Mouse (Mus musculus): ENCODE results near the gene Mpzl2. TPM values are rescaled to one million over a fixed set of nuclear protein-coding genes. Genes with fewer than 3 reads are reported as not detected.

Mpzl2 gene
- 1 to 10 TPM in 1 of 2 experiments, under 1 TPM in 1; 0.81 to 1.0 TPM for total RNA-seq (2021)

DNA sequence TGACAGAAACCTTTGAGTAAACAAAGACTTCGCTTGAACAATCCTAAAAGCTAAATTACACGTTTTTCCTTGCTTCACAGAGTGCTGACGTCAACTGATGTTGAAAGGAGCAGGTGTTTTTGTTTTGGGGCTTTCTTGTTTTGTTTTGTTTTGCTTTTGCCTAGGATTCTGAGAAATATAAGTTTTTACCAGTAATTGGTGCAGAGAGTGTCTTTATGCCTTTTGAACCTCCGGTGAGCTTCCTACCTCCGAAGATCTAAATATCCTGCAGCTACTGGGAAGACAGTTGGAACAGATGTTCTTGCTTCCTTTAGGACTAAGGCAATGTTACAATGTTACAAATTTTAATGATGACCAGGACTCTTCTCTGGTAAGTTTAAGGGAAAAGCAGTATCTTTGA lies at the start of gene Mpzl2:
TSS of gene Mpzl2 (plus strand) at position 301 of the 400 bp plus-strand sequence.
- no peak for DNase-seq (ENCODE audit: low spot score)
- intact Hi-C loops (cut with DNase I), result no loop called here

DNA sequence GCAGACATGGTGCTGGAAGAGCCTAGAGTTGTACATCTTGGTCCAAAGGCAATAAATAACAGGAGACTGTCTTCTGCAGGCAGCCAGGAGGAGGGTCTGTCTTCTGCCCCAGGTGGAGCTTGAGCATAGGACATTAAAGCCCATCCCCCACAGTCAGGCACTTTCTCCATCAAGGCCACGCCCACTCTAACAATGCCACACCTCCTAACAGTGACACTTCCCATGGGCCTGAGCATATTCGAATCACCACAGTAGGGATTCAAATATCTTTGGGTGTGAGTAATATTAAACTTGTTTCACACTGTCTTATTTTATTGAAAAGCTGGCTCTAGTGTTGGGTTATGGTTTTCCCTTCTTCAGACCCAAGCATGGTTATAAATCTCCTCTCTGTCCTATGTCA lies 47.8 kb upstream of the Mpzl2 start:
- intact Hi-C loops (cut with DNase I), result no loop called here
- DNase-seq (ENCODE audit: low spot score), result no peak

DNA sequence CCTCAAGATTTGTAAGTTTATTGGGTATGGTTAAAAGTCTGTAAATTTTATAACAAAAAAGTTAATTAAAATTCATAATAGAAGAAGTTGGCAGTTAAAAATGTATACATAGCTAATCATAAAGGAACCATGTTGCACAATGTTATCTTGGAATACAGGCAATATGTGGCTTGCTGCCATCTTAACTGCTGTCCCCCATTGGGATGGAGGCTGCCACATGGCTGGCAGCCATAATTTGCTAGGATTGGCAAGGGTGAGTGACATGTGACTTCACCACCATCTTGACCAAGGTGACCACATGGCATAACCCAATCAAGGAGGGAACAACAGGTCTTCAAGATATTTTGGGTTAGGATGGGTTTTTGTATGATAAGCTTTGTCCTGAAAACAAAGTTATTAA lies 47.3 kb upstream of the Mpzl2 start:
- DNase-seq (ENCODE audit: low spot score), result no peak
- intact Hi-C loops (cut with DNase I), result no loop called here

DNA sequence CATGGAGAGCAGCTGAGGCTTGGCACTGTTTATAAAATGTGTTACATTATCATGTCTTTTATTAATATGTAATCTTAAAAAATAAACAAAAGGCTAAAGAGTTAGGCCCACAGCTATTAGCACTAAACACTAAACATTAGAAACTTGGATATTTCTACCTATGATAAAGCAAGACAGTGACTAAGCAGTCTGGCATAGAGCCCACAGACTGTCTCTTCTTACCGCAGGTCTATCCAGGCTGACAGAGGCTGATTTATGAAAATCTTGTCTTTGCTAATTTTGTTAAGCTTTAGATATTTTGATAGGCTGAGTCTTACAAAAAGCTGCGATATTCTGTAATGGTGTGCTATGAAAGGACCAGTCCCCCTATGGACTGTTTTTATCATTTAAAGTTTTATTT lies 46.3 kb upstream of the Mpzl2 start:
- intact Hi-C loops (cut with DNase I), result no loop called here
- DNase-seq (ENCODE audit: low spot score), result no peak

DNA sequence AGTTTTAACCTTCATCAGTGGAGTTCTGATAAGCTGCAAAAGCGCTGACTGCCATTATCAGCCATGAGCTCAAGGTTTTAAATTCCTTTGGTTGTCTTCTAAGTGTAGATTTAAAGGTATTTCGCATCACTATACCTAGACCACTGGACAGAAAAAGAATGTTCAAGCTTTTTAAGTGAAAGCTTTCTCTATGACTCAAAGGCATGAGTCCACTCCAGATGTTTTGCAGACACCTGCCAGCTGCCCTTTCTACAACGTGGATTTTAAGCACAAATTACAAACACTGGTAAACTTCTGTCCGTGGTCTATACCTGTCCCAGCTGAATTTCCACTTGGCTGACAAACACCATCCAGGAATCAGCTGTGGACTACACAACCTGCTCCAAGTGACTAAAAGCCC lies 44.6 kb upstream of the Mpzl2 start:
- no peak for DNase-seq (ENCODE audit: low spot score)
- intact Hi-C loops (cut with DNase I), result no loop called here

DNA sequence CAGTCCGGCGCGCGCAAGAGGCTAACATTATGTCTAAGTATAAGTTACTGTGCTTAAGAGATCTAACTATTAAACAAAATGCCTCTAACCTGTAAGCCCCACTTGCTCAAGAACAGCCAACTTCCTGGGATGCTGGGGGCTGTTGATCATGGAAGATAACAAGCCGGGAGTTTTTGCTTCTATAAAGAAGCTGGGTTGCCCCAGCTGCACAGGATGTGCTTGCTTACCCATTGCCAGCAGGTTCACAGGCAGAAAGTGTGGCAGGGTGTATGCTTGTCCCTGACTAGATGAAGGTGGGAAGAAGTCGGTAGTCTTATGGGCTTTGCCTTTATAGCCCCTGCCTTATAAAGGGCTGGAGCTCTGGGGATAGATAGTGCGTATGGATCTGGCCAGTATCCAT lies 43.0 kb upstream of the Mpzl2 start:
- intact Hi-C loops (cut with DNase I), result no loop called here
- DNase-seq (ENCODE audit: low spot score), result no peak

DNA sequence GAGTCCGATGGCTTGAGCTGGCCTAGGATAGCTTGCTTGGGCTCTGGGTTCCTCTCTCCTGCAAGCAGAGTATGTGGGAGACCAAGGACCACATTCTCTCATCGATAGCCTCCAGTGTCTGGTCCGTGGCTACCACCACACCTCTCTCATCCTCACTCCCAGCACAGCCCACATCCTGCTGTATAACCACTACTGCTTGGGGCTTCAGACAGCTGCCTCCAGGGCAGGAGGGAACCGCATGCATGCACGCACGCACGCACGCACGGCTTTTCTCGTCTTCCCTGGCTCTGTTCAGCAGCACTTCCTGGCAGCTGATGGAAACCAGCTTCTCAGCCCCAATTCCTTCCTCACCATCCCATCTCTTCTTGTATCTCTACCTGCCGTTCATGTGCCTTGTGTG lies 41.5 kb upstream of the Mpzl2 start:
- no peak for DNase-seq (ENCODE audit: low spot score)
- intact Hi-C loops (cut with DNase I), result no loop called here

DNA sequence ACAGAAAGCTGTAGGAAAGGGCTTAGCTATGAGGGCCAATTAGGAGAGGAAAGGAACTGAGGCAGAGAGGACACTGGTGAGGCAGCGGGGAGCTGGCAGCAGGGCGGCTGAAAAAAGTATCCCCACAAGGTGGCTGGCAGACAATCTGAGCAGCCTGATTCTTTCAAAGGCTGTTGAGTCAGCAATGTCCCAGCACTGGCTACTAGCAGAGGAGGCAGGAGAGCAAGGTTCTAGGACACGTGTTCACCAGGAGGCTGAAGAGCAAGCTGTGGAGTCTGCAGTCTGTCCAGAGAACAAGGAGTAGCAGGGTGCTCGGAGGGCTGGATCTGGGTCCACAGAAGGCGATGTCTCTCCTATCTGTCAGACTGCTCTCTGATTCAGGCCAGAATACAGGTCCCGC lies 40.4 kb upstream of the Mpzl2 start:
- intact Hi-C loops (cut with DNase I), result no loop called here
- DNase-seq (ENCODE audit: low spot score), result no peak

DNA sequence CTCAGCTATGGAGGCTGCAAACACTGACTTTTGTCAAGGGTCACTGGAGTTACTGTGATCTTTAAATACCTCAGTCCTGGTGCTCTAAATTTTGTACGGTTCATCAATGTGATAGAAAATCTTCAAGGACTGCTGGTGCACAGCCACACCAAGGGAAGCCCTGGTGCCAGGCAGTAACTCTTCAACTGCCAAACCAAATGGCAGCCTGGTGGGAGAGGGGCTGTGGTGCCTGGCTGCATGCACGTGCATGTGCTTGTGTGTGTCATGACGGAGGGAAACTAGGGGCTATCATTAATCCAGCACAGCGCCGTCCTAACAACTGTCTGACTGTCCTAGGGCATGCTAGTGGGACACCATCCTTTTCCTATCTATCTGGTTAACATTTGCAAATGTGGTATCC lies 39.8 kb upstream of the Mpzl2 start:
- no peak for DNase-seq (ENCODE audit: low spot score)
- intact Hi-C loops (cut with DNase I), result no loop called here

DNA sequence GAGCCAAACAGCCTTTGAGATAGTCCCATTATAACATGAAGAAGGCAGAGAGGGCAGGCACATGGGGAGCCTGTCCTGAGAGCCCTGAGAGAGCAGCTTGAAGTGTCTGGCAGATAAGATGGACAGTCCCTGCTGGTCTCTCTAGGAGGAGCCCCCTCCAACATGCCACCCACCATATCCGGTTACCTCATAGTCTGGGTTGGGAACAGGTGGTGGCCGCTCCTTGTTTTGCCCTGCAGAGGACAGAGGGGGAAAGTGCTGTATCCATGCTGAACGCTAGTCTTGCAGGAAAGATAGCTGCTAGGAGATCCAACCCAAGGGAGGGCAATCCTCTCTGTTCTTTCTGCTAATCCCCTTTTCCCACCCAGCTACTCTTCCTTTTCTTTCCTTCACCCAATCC lies 39.4 kb upstream of the Mpzl2 start:
- DNase-seq (ENCODE audit: low spot score), result no peak
- intact Hi-C loops (cut with DNase I), result no loop called here

DNA sequence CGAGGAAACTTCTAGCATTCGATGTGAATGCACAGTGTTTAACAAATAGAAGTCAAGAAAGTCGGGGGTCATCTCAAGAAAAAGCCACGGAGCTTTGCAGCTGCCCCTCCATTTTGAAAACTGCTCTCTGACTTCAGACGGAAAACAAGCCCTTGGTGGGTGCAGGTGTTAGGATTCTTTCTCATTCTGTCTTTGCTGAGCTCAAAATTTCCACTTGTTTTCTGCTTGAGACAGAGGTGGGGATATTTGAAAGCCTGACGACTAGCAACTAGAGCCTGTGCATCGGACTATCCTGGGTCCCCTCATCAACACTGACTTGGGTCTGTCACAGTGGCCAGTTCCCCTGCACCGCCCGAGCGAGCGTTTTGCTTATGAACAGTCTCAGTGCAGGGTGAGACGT lies 32.2 kb upstream of the Mpzl2 start:
- intact Hi-C loops (cut with DNase I), result no loop called here
- no peak for DNase-seq (ENCODE audit: low spot score)

DNA sequence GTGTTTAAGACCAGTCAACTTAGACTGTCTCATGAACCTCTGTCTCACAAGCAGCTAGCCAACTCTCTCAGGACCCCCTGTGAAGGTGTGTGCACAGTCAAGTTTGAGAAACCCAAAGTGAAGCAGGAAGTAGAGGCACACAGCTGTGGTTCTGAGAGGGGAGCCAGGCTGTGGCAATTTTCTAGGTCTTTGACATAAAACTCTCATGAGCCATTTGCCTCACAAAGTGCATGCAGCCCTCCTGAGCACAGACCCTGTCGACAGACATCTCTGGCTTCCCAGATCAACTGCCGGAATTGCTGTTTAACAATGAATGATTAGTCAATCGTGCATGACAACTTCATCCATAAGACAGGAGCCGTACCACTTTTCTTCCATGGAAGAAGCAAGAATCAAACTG lies 31.3 kb upstream of the Mpzl2 start:
- DNase-seq (ENCODE audit: low spot score), result no peak
- intact Hi-C loops (cut with DNase I), result no loop called here

DNA sequence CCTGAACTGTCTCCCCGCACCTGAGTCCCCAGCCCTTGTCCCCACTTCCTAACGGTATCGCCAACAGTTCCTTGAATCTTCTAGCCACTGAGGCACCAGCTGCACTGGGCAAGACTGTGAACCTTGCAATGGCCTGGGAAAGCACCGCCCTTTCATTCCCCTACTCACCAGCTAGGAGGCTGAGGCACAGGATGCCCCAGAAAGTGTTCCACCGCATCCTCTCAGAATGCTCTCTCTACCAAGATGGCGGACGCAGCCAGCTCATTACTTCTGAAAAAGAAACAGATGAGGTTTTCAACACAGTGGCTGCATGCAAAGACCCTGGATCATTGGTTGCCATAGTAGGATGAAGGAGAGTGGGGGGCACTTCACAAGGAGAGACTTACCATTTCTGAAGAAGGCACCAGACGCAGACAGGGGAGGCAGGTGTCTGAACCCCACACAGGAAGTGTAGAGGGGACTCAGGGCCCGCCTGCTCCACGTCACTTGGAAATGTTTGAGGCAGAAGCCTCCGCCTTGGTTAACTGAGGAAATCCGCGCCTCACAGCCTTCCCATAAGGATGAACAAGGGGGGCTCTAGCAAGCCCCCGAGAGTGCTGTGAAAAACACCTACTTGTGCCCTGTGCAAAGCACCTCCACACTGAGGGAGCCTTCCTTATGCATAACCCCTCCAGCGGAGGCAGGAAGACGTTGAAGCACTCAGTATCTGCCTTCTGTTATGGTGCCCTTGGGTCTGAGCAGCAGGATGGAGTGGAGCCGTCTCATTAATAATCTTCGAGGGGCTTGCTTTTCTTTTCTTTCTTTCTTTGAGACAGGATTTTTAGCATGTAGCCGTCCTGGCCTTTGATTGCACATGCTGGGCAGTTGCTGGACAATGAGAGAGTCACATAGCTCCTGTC lies 30.2 kb upstream of the Mpzl2 start, which contains the start of gene Cd3e:
TSS of gene Cd3e (minus strand) at position 448 of the 899 bp plus-strand sequence.
- intact Hi-C loops (cut with DNase I), result no loop called here
- DNase-seq (ENCODE audit: low spot score), result no peak

DNA sequence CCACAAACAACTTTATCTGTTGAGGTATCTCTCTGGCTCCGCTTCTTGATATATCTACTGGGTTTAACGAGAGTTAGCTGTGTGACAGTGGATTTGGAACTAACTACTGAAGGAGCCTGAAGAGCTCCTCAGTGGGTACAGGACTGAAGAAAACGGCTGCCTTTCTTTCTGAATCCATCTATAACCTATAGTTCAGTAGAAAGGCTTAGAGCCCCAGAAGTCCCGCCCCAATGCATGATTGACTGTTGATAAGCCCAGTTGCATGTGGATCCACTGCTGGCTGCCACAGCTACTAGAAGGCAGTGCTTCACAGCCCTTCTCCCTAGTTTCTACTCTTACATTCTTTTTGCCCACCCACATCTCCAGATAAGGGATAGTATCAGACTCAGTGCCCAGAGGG lies 29.1 kb upstream of the Mpzl2 start:
- no peak for DNase-seq (ENCODE audit: low spot score)
- intact Hi-C loops (cut with DNase I), result no loop called here

DNA sequence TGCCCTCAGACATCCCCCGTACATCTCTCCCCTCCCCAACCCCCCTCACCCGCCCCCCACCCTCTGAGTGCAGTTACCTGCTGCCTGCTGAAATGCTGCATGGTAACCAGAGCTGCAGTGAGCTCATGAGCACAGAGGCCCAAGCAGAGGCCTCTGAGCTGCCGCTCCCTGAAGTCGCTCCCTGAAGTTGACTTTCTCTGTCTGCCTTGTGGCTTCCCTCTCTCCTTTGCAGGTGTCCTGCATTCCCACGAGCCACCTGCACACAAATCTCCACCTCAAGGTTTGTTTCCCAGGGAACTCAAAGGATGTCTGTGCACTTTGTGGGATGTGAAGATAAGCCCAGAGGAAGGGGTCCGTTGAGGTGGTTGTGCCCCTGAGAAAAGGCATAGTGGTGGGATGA lies 28.3 kb upstream of the Mpzl2 start:
- intact Hi-C loops (cut with DNase I), result no loop called here
- DNase-seq (ENCODE audit: low spot score), result no peak

DNA sequence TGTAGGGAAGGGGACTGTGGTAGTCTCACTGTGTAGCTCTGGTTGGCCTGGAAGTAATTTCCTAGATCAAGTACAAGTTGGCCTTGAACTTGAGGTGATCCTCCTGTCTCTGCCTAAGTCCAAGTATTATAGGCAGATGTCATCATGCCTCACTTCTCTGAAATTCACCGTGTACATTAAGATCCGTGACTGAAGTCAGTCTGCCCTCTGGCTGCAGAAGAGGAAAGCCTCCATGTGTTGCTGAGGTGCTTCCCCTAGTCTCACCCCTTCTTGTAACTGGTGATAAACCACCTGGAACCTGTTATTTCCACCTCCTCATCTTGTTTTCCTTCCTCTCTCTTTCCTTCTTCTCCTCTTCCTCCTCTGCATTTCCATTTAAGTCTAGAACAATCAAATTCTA lies 24.7 kb upstream of the Mpzl2 start:
- intact Hi-C loops (cut with DNase I), result no loop called here
- no peak for DNase-seq (ENCODE audit: low spot score)

DNA sequence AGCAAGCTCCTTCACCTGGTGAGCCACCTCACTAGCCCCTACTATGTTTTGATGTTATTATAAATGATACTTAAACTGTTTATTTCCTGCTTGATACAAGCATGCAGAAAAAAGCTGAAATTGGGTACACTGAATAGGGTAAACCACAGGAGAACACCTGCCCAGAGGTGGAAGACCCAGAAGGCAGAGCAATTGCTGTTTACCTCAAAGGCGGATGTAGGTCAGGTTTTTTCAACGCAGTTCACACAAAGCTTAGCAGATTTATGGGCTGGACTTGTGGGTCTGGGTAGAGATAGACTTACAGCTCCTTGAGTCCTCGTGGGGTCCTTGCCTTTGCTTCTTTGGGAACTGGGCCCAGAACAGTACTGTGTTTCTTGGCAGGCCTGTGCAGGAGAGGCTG lies 23.8 kb upstream of the Mpzl2 start:
- no peak for DNase-seq (ENCODE audit: low spot score)

DNA sequence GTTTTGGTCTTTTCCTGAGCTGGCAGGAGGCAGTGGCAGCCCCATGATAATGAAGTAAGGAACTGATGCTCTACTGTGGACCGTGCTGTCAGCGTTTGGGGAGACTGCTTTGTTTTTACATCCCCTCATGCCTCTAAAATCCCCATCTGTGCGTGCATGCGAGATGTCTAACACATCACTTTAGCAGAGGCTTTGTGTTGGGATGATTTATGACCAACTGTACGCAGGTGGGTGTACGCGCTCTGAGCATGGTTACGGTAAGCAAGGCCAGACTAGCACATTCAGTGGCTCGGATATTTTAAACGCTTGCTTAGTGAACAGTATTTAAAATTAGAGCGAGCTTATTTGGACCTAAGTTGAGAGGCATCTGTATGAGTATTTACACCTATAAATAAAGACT lies 21.6 kb upstream of the Mpzl2 start:
- intact Hi-C loops (cut with DNase I), result no loop called here
- DNase-seq (ENCODE audit: low spot score), result no peak

More for the DNA sequence above, 23.8 kb upstream of the Mpzl2 start:
- intact Hi-C loops (cut with DNase I), result no loop called here

DNA sequence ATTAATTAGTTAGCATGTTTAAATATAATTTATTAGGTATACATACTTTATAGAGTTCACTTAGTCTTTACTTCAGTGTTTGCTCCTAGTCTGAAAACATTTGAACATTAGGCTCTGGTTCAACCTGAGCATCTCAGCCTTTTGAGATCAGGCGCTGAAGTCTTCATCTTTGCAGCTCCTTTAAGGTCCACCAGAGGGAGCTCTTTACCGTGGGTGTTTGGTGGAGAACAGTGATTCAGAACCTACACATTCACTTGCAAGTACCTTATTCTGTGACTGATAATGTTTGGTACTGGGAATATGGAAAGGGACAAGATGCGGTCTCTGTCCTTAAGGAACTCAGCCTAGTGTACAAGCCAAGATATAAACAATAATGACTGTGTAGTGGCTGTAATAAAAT lies 16.8 kb upstream of the Mpzl2 start:
- DNase-seq (ENCODE audit: low spot score), result no peak
- intact Hi-C loops (cut with DNase I), result loop anchor here (1.0 to 2.0 kb wide), 2 partner anchors 26 to 124 kb away; no protein-coding TSS in a partner anchor

DNA sequence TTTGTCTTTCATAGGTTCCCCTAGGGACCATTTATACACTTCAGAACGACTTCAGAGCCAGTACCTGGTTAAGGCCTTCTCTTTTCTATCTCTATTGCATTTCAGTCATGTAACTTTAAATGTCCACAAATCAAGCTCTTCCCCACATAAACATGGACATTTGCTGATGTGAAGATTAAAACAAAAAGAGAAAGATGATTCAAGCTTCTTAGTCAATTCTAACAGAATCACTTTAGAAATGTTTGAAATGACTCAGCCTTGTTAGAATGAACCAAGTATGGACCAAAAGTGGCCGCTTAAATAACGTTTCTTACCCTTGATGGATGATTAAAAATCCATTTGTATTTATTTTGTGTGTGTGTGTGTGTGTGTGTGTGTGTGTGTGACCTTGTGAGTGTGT lies 16.0 kb upstream of the Mpzl2 start:
- no peak for DNase-seq (ENCODE audit: low spot score)
- intact Hi-C loops (cut with DNase I), result loop anchor here (1.0 to 2.0 kb wide), 2 partner anchors 25 to 123 kb away; no protein-coding TSS in a partner anchor

DNA sequence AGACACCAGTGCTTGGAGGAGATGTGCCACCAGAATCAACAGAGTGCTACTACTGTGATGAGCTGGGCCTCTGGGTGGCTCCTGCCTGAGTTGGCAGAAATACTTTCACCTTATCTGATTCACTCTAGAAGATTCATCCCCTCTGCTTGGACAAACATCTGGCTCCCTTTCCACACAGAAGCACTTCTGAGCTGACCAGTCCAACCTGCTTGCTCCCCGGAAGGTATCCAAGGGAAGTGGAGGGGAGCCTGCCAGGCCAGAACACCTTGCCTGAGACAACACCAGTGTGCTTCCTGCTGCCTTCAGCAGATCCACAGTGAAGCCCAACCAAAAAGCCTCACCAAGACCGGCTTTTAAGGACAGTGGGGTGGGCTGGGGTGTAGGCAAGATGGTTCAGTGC lies 15.4 kb upstream of the Mpzl2 start:
- intact Hi-C loops (cut with DNase I), result no loop called here
- DNase-seq (ENCODE audit: low spot score), result no peak

DNA sequence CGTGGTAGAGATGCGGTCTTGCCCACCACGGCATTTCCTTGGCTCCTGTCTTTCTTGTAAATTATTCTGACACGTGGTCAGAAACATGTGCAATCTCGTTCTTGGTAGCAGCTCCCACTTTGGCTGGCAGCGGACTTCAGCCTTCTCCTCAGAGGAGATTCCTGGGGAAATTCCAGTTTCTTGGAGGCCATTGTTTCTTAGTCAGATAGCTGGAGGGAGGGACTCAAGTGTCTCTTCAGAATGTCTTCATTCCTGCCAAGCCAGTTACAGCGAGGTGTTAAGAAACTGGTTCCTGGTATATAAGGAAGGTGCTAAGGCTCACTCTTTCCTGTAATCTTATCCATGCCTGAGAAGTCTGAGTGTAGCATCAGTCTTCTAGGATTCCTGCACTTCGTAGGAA lies 12.2 kb upstream of the Mpzl2 start:
- DNase-seq (ENCODE audit: low spot score), result no peak
- intact Hi-C loops (cut with DNase I), result no loop called here

All from heart, postnatal 25 days (tissue).